Mouse (Mus musculus) regulatory T cell (primary cell): ENCODE measurements around the gene Rgs7.

Source experiments
- in situ Hi-C: fragments of 300-600 bp; cut with MboI, MseI; formaldehyde crosslinking; loops from one replicate; pipeline ENCODE4 v1.15.1; 2025; ENCODE audit warnings: high pct_unique_total_duplicates

Gene Rgs7

GRCm38 (mm10) chr1:175035461-175035860 is 456.8 kb downstream of the Rgs7 start:
- in situ Hi-C loops = no loop called here

GRCm38 (mm10) chr1:175032015-175032414 is 460.3 kb downstream of the Rgs7 start:
- in situ Hi-C loops = no loop called here

DNA sequence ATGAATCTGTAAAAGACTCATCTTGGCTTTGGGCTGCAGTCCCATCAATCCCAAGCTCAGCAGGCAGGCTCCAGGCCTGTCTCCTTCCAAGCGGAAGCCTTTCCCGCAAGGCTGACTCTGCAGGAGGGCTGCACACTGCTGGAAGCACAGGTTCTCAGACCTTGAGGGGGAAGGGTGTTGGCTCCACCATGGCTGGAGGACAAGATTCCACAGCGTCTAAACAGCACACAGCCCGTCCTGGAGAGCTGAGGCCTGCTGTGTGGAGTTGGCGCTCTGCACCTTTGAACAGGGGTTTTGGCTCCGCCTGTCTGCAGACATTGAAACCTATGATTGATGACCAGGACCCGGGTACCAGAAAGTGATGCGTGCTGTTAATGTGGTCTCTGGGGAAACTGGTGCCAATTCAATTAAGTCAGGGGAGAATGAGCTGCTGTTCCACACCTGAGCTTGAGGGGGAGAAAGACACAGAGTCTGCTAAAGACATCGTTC is 463.5 kb downstream of the Rgs7 start:
- in situ Hi-C loops = loop anchor here (10.0 kb wide), 1 partner anchor 1556 kb away; no protein-coding TSS in a partner anchor

DNA sequence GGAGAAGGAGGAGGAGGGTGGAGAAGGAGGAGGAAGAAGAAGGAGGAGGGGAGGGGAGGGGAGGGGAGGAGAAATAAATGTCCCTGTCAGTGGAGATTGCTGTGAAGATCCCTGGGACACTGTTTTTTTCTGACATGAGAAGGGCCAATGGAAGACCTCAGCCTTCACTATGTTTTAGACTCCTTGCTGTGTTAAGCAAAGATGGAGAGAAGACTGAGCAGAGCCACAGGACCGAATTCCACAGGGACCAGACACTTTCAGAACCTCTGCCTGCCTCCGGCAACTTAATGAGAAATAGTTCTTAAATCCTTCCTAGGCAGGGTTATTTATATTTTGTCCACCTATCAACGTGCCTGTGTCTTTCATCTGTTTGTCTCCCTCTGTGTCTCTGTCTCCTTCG is 464.0 kb downstream of the Rgs7 start:
- in situ Hi-C loops = loop anchor here (10.0 kb wide), 1 partner anchor 1557 kb away; no protein-coding TSS in a partner anchor

DNA sequence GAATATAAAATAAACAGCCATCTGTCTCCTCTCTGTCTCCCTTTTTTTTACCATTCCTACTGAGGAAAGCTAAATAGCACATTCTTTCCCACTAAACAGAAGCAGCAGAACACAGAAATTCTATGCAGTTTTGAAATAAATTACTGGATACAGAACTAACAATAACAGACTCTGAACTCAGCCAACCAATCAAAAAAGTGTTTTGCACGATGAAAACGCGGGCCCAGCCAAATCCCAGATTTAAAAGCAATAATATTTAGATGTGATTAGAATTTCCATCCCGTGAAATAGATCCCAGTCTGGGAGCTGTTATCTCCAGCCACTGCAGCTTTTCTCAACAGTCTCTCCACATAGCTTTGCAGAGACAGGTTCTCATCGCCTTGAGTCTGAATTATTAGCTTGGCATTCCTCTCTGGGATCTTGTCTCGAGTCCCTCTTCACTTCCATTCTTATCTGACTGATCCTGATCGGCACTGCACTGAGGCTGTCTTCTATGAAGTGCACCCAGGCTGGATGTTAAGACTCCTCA is 466.5 kb downstream of the Rgs7 start:
- in situ Hi-C loops = loop anchor here (10.0 kb wide), 1 partner anchor 1559 kb away; no protein-coding TSS in a partner anchor

- in situ Hi-C loops = loop anchor here (10.0 kb wide), 1 partner anchor 1561 kb away; no protein-coding TSS in a partner anchor
Measured at GRCm38 (mm10) chr1:175024136-175024535, 468.2 kb downstream of the Rgs7 start.
